Mouse (Mus musculus) hindbrain, embryonic 15.5 days (tissue): Measurements from ENCODE around the gene Pcyt2. TPM values are rescaled to one million over a fixed set of nuclear protein-coding genes. Genes with fewer than 3 reads are reported as not detected.
A peak's percentile ranks its signal among the peaks of the same experiment; 100 is the strongest.

Experiments
- ATAC-seq: fragments of 200-750 bp; cut with Nextera tagmentation; 2 replicates; pipeline ENCODE4 v1.8.0; 2017; ENCODE audit warnings: low read depth, moderate number of reproducible peaks, moderate TSS enrichment; ENCODE audit not compliant: low FRiP score
- H3K27ac ChIP-seq: fragments of 300-500 bp; sonication (generic); replicated peaks from 2 replicates; pipeline ENCODE4 v1.5.1; 2015; ENCODE audit warnings: mild to moderate bottlenecking, inconsistent platforms
- H3K27me3 ChIP-seq: fragments of 300-500 bp; sonication (generic); 2 replicates; pipeline ENCODE4 v1.6.1; 2015; ENCODE audit warnings: control low read depth, inconsistent platforms
- H3K36me3 ChIP-seq: fragments of 300-500 bp; sonication (generic); 2 replicates; pipeline ENCODE4 v1.6.1; 2015; ENCODE audit warnings: control low read depth, inconsistent platforms
- H3K4me1 ChIP-seq: fragments of 300-500 bp; sonication (generic); replicated peaks from 2 replicates; pipeline ENCODE4 v1.6.1; 2015; ENCODE audit warnings: control low read depth, inconsistent platforms
- H3K4me2 ChIP-seq: fragments of 300-500 bp; sonication (generic); 2 replicates; pipeline ENCODE4 v1.6.1; 2015; ENCODE audit warnings: moderate library complexity, mild to moderate bottlenecking, inconsistent platforms
- H3K4me3 ChIP-seq: fragments of 300-500 bp; sonication (generic); 2 replicates; pipeline ENCODE4 v1.5.1; 2015; ENCODE audit warnings: mild to moderate bottlenecking, inconsistent platforms
- H3K9ac ChIP-seq: fragments of 300-500 bp; sonication (generic); 2 replicates; pipeline ENCODE4 v1.6.1; 2015; ENCODE audit warnings: inconsistent platforms
- H3K9me3 ChIP-seq: fragments of 300-500 bp; sonication (generic); 2 replicates; pipeline ENCODE4 v1.6.1; 2016; ENCODE audit warnings: control low read depth, inconsistent platforms
- WGBS: fragments of 180-500 bp; shearing (Covaris S2); methylation state at CpG from one replicate; pipeline ENCODE4 v1.1.7; 2015; 5-methylcytosine and 5-hydroxymethylcytosine counted together
- polyA plus RNA-seq: library from polyadenylated mRNA; unstranded; fragments of >200 nt; fragmentation: Nextera tagmentation; extraction: Ambion mirVana; gene quantifications from 2 replicates; pipeline ENCODE4 v1.2.1, GENCODE M21; 2015

Gene Pcyt2
- polyA plus RNA-seq, 1 experiment from 2014 or later, result 226 TPM

DNA sequence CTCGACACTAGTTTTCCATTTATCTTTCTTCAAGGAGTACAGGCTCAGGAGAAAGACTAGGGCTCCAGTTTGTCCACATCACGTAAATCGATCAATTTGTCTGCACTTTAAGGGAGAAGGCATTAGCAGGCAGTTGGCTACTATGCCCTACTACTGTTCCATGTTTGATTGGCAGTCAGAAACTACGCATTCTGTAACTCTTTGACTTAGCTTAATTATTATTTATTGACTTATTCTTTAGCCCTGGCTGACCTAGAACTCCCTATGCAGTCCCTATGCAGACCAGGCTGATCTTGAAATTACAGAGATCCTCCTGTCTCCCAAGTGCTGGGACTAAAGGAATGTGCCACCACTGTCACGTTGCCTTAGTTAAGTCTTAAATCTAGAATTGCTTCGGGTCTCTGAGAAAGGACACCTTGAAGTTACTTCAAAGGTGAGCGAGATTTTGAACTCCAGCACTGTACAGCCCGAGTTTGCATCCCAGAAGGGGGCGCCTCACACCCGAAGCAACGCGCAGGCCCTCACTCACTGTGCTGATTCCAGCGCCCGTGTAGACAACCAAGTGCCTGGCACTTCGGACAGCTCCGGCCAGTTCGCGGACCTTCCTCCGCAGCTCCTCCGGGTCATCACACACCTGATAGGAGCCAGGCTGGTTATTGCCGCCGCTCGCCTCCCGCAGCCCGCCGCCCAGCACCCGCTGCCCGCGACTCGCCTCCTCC is 6.4 kb upstream of the Pcyt2 start:
- H3K4me1 ChIP-seq, result peaks cover 23% of the 10 kb centered on the region
- H3K36me3 ChIP-seq, result peaks cover 39% of the 10 kb centered on the region
- peak overlapping the region; percentile 96 for H3K4me2 ChIP-seq
- peak overlapping the region; percentile 86 for H3K9ac ChIP-seq
- 13% methylated on average over 29 of the region's 30 CpGs for WGBS
- peak overlapping the region; percentile 95 for H3K4me3 ChIP-seq
- peak overlapping the region; percentile 86 for H3K27ac ChIP-seq
- no peaks in the 10 kb centered on the region for H3K27me3 ChIP-seq
- peak; percentile 57 for ATAC-seq
- H3K9me3 ChIP-seq, result no peaks in the 10 kb centered on the region

DNA sequence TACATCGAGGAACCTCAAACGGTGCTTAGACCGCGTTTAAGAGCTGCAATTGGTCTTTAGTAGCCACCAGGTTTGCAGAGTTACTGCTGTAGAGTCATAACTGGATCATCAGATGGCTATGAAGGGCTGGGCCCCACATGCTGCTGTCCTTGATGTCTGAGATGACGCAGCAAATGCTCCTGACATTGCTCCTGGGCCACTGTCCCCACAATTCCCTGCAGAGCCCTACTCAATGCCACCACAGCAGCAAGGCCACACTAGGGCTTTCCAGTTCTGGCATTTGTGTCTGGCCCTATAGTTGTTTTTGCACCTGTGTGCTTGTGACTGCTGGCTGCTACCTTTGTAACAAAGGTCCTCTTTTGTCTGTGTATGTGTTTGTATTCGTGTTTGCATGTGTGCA is 5.1 kb upstream of the Pcyt2 start:
- Histone ChIP-seq H3K9ac (no peak overlapping the region), H3K27me3 (no peaks in the 10 kb centered on the region), H3K4me2 (no peak overlapping the region), H3K9me3 (no peaks in the 10 kb centered on the region), H3K4me1 (peaks cover 22% of the 10 kb centered on the region), H3K4me3 (no peak overlapping the region), H3K27ac (no peak overlapping the region), H3K36me3 (peaks cover 42% of the 10 kb centered on the region)
- 89% methylated on average over 6 of the region's 6 CpGs for WGBS
- ATAC-seq, result no peak

DNA sequence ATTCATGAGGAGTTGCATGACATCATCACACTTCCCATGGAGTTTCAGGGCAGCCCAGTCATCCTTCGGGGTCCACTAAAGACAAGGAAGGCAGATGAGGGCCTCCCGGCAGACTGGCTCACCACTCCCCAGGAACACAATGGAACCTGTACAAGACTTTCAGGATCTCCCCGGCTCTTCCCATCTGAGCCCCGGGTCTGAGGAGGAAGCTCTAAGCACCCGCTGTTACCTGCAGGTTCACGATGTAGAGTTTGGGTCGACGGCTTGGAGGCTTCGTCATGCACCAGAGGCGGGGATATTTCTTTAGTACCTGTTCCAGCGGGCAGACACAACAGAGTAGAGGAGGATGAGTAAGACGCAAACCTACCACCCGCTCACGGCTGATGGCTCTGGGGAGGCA is 2.5 kb upstream of the Pcyt2 start:
- H3K36me3 ChIP-seq, result peaks cover 38% of the 10 kb centered on the region
- peaks cover 34% of the 10 kb centered on the region for H3K4me1 ChIP-seq
- WGBS, result 94% methylated on average over 14 of the region's 14 CpGs
- H3K9ac ChIP-seq, result no peak overlapping the region
- H3K4me3 ChIP-seq, result no peak overlapping the region
- H3K9me3 ChIP-seq, result no peaks in the 10 kb centered on the region
- H3K27ac ChIP-seq, result no peak overlapping the region
- H3K27me3 ChIP-seq, result no peaks in the 10 kb centered on the region
- no peak overlapping the region for H3K4me2 ChIP-seq
- no peak for ATAC-seq

DNA sequence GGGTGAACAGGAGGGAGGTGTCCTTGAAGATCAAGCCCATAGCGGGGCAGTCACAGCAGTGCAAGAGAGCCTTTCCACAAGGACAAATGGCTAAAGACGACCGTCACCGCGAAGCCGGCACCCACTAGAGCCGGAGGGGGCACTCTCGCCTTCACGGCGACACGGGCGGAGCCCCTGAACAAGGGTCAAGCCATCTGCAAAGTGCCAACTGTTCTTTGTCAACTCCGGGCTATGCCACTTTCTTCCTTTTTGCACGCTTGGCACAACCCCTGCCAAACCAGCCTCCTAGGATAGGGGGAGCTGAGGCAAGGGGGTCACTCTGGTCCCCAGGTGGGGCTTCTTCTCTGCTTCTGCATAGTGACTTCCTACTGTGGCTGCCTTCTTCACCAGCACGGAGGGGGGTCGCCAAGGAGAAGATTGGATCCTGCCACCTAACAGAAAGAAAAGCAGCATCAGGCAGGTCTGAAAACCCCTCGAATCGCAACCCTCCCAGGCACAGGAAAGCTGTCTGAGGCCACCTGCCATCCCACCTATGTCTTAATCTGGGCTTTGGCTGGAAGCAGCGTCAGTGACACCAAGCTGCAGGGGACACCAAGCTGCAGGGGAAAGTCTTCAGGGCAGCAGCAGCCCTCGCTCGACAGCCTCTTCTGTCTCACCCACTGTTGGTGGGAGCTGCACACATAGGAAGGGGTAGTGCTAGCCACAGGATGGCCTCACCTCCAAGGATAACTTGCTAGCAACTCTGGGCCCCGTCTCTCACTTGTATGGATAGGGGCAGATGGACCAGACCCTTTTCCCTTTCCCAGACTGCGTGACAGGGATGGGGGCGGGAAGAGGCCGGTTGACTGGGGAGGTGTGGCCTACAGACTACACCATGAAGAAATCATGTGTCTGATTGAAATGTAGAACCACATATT is 1.1 kb upstream of the Pcyt2 start:
- H3K4me1 ChIP-seq, result peaks cover 29% of the 10 kb centered on the region
- 95% methylated on average over 25 of the region's 25 CpGs for WGBS
- no peak overlapping the region for H3K4me3 ChIP-seq
- no peak overlapping the region for H3K9ac ChIP-seq
- H3K27ac ChIP-seq, result no peak overlapping the region
- H3K36me3 ChIP-seq, result peaks cover 41% of the 10 kb centered on the region
- no peaks in the 10 kb centered on the region for H3K27me3 ChIP-seq
- no peak overlapping the region for H3K4me2 ChIP-seq
- no peak for ATAC-seq
- H3K9me3 ChIP-seq, result no peaks in the 10 kb centered on the region

DNA sequence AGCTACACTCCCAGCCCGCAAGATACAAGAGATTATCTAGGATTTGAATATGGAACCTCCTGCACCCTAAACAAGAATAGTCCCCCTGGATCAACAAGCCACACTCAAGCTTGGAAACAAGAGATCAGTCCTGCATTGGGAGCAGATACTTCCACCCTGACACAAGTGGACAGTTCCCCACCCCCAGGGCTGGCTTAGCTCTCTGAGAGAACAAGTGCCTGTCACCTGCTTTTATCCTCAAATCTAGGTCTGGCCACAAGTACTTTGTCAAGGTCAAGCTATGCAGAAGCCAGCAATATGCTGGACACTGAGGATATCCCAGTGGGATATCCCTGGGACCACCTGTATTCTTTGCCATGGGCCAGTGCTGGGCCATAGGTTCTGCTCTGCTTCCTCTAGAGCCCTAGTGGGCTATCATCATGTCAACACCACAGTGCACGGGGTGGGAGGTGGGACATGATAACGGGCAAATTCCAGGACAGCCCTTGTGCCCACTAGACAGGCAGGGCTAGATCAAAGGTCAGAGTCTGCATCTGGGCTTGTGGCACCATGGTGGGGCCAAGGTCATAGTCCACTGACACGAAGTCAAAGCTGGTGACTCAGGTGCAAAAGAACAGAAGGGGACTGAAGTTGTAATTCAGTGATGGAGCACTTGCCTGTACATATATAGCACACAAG is 980 bp downstream of the Pcyt2 start:
- H3K9ac ChIP-seq, result peak overlapping the region; percentile 78
- peaks cover 45% of the 10 kb centered on the region for H3K36me3 ChIP-seq
- peak overlapping the region; percentile 64 for H3K4me3 ChIP-seq
- ATAC-seq, result no peak
- no peaks in the 10 kb centered on the region for H3K27me3 ChIP-seq
- H3K4me1 ChIP-seq, result peaks cover 23% of the 10 kb centered on the region
- WGBS, result 50% methylated on average over 4 of the region's 4 CpGs
- H3K9me3 ChIP-seq, result no peaks in the 10 kb centered on the region
- peak overlapping the region; percentile 90 for H3K4me2 ChIP-seq
- peak overlapping the region; percentile 88 for H3K27ac ChIP-seq

DNA sequence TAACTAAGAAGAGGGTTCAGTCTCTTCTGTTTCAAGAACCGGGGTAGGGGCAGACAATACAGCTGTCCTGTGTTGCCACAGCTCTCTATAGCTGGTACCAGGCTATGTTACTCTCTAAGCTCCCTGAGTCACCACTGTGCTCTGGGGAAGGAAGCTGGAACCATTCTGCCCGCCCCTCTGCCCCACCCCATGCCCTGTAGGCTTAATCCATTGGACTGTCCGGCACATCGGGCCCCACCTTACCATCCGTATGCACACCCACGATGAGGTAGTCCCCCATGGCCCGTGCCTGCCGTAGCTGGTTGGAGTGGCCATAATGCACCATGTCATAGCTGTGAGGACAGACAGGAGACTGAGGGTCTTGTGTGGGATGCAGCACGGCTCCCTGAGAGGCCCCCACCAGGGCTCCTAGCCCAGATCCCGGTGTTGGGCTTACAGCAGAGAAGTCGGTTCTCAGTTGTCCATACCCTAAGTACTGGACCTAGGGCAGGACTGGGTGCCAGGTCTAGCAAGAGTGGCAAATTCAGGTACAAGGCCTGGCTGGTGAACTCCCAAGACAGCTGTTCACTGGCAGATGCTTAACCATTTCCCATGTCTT is 2.0 kb downstream of the Pcyt2 start:
- Histone ChIP-seq H3K9ac (no peak overlapping the region), H3K27me3 (no peaks in the 10 kb centered on the region), H3K27ac (no peak overlapping the region), H3K4me1 (peaks cover 23% of the 10 kb centered on the region), H3K36me3 (peaks cover 48% of the 10 kb centered on the region), H3K4me3 (no peak overlapping the region), H3K4me2 (peak overlapping the region; percentile 90), H3K9me3 (no peaks in the 10 kb centered on the region)
- WGBS, result 90% methylated on average over 11 of the region's 11 CpGs
- no peak for ATAC-seq

DNA sequence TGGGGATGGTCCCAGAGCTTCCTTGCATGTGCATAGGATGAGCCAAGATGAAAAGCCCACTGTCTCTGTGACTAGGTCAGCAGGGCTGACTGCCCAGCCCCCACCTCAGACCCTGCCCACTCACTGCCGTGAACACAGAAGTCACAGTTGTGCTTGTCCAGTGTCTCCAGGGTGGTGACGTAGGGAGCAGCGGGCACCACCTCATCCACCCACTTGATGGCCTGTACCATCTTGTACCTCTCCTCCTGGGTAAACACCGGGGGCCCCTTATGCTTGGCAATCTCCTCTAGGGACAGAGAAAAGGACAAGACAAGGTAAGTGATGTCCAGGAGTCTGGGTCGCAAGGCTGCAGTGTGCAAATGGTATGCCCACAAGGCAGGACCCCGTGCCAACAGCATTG is 2.6 kb downstream of the Pcyt2 start:
- no peak overlapping the region for H3K4me3 ChIP-seq
- peaks cover 23% of the 10 kb centered on the region for H3K4me1 ChIP-seq
- H3K9ac ChIP-seq, result no peak overlapping the region
- H3K4me2 ChIP-seq, result no peak overlapping the region
- WGBS, result 94% methylated on average over 6 of the region's 6 CpGs
- H3K9me3 ChIP-seq, result no peaks in the 10 kb centered on the region
- no peak for ATAC-seq
- peaks cover 48% of the 10 kb centered on the region for H3K36me3 ChIP-seq
- no peak overlapping the region for H3K27ac ChIP-seq
- H3K27me3 ChIP-seq, result no peaks in the 10 kb centered on the region

DNA sequence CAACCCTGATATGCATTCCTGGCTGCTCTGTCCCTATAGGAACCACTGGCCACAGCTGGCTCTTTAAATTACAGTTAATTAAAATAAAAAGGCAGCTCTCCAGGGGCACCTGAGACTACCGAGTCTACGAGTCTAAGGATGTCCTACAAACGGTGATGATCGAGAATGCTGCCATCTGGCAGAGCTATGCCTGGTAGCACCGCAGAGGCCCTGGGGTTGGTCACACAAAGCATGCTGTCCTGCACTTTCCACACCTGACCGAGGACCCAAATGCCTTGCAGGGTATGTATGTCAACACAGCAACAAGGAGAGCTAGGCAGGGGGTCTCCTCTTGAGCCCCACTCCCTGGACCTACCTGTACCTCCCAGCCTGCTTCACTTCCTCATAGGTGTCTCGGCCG is 3.8 kb downstream of the Pcyt2 start:
- Histone ChIP-seq H3K9me3 (no peaks in the 10 kb centered on the region), H3K36me3 (peaks cover 40% of the 10 kb centered on the region), H3K27ac (no peak overlapping the region), H3K4me3 (no peak overlapping the region), H3K27me3 (no peaks in the 10 kb centered on the region; the same call in 1 of the 2 replicates), H3K4me2 (no peak overlapping the region), H3K9ac (no peak overlapping the region), H3K4me1 (peaks cover 23% of the 10 kb centered on the region)
- WGBS, result 73% methylated on average over 8 of the region's 8 CpGs
- no peak for ATAC-seq

DNA sequence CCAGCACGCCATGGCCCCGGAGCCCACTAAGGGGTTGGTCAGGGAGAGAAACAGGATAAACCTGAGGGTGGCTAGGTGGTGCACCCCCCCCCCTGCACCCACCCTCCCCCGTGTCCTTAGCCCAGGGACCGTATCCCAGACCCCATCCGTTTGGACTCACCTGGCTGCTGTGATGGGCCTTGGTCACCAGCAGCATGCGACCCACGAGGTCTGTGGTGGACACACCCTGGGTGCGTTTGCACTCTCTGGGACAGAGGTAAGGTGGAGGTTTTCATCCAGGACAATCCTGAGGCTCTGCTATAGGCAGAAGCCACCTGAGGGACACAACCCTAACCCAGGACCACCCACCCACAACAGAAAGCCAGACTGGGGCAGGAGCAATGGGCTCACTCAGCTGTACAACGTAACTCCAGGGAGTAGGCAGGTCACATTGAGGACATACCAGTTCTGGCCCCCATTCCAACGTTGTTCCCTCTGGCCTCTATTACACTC is 4.2 kb downstream of the Pcyt2 start:
- H3K36me3 ChIP-seq, result peaks cover 36% of the 10 kb centered on the region
- 87% methylated on average over 10 of the region's 10 CpGs for WGBS

DNA sequence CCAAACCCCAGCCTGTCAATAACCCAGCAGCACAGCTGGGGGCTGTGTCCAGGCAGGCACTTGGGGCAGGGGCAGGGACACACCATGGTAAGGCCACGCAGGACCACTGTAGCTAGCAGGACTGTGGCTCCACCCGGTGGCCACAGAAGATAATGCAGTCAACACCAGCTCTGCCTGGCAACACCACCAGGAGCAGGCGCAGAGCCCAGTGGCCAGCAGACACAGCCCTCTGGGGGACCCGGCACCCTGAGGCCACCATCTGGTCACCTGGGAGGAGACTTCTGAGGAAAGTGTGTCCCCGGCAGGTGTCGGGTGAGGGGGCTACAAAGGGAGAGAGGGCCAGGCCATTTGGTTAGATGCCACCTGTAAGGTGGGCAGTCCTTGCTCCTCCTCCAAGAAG is 5.0 kb downstream of the Pcyt2 start:
- 55% methylated on average over 6 of the region's 6 CpGs for WGBS
- H3K4me1 ChIP-seq, result peaks cover 31% of the 10 kb centered on the region
- no peak overlapping the region for H3K27ac ChIP-seq
- H3K27me3 ChIP-seq, result no peaks in the 10 kb centered on the region; the same call in 1 of the 2 replicates
- H3K9ac ChIP-seq, result no peak overlapping the region
- H3K4me3 ChIP-seq, result no peak overlapping the region
- H3K4me2 ChIP-seq, result no peak overlapping the region
- ATAC-seq, result no peak
- peaks cover 32% of the 10 kb centered on the region for H3K36me3 ChIP-seq
- H3K9me3 ChIP-seq, result no peaks in the 10 kb centered on the region

More for the DNA sequence above, 4.2 kb downstream of the Pcyt2 start:
- Histone ChIP-seq H3K4me2 (no peak overlapping the region), H3K9me3 (no peaks in the 10 kb centered on the region), H3K27me3 (no peaks in the 10 kb centered on the region; the same call in 1 of the 2 replicates), H3K9ac (no peak overlapping the region), H3K27ac (no peak overlapping the region), H3K4me1 (peaks cover 26% of the 10 kb centered on the region), H3K4me3 (no peak overlapping the region)
- no peak for ATAC-seq

DNA sequence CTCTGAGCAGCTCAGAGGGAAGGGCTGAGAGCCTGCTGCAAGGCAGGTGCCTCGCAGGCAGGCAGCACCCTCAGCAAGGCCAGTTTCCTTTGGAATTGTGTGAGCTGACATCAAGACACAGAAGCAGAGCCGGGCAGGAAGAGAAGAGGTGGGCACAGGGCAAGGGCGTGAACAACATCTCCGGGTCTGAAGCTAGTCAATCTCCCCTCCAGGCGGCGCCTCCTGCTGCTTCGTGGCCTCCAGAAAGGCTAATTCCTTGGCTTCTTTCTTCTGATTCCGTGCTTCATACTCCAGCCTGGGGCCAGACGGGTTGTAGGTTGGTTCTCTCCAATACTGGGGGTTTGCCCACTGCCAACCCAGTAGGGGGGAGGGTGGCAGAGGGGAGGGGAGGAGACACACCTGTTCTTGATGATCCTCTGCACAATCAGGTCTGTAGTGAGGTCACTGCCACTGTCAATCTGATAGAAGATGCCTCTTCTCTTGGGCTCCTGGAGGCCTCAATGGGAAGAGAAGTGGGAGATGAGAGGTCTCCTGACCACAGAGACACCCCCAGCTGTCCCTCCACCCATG is 7.2 kb downstream of the Pcyt2 start:
- WGBS, result 81% methylated on average over 9 of the region's 9 CpGs
- peaks cover 15% of the 10 kb centered on the region for H3K4me1 ChIP-seq
- no peak overlapping the region for H3K27ac ChIP-seq
- H3K27me3 ChIP-seq, result no peaks in the 10 kb centered on the region; the same call in 1 of the 2 replicates
- ATAC-seq, result no peak
- no peak overlapping the region for H3K4me2 ChIP-seq
- no peak overlapping the region for H3K9ac ChIP-seq
- no peak overlapping the region for H3K4me3 ChIP-seq
- H3K9me3 ChIP-seq, result no peaks in the 10 kb centered on the region
- H3K36me3 ChIP-seq, result peaks cover 35% of the 10 kb centered on the region
